Mouse (Mus musculus) embryonic facial prominence, embryonic 13.5 days (tissue): ENCODE data around the gene Nhs. TPM values are rescaled to one million over a fixed set of nuclear protein-coding genes. Genes with fewer than 3 reads are reported as not detected.

Experiments
- ATAC-seq: fragments of 200-750 bp; cut with Nextera tagmentation; 2 replicates; pipeline ENCODE4 v1.8.0; 2017; ENCODE audit warnings: low read depth; ENCODE audit not compliant: insufficient number of reproducible peaks, insufficient read depth, low FRiP score, low TSS enrichment
- H3K27ac ChIP-seq: fragments of 300-500 bp; sonication (generic); 2 replicates; pipeline ENCODE4 v1.5.1; 2015; ENCODE audit warnings: moderate library complexity, mild to moderate bottlenecking, inconsistent platforms
- H3K27me3 ChIP-seq: fragments of 300-500 bp; sonication (generic); 2 replicates; pipeline ENCODE4 v1.6.1; 2015; ENCODE audit warnings: mild to moderate bottlenecking, inconsistent platforms
- H3K36me3 ChIP-seq: fragments of 300-500 bp; sonication (generic); 2 replicates; pipeline ENCODE4 v1.6.1; 2015; ENCODE audit warnings: mild to moderate bottlenecking, inconsistent platforms
- H3K4me1 ChIP-seq: fragments of 300-500 bp; sonication (generic); 2 replicates; pipeline ENCODE4 v1.6.1; 2015; ENCODE audit warnings: inconsistent platforms
- H3K4me2 ChIP-seq: fragments of 300-500 bp; sonication (generic); 2 replicates; pipeline ENCODE4 v1.6.1; 2015; ENCODE audit warnings: moderate library complexity, mild to moderate bottlenecking, inconsistent platforms
- H3K4me3 ChIP-seq: fragments of 300-500 bp; sonication (generic); 2 replicates; pipeline ENCODE4 v1.5.1; 2015; ENCODE audit warnings: mild to moderate bottlenecking, inconsistent platforms
- H3K9ac ChIP-seq: fragments of 300-500 bp; sonication (generic); 2 replicates; pipeline ENCODE4 v1.6.1; 2015; ENCODE audit warnings: mild to moderate bottlenecking, inconsistent platforms
- H3K9me3 ChIP-seq: fragments of 300-500 bp; sonication (generic); 2 replicates; pipeline ENCODE4 v1.6.1; 2016; ENCODE audit warnings: inconsistent platforms
- WGBS: fragments of 180-500 bp; shearing (Covaris S2); methylation state at CpG from one replicate; pipeline ENCODE4 v1.1.7; 2015; ENCODE audit warnings: mixed read lengths; 5-methylcytosine and 5-hydroxymethylcytosine counted together
- polyA plus RNA-seq: library from polyadenylated mRNA; unstranded; fragments of >200 nt; fragmentation: Nextera tagmentation; extraction: Ambion mirVana; gene quantifications from 2 replicates; pipeline ENCODE4 v1.2.1, GENCODE M21; 2015

Gene Nhs
- 3.0 and 3.6 TPM in 2 replicates for polyA plus RNA-seq

- H3K4me2 ChIP-seq = peak within 1 kb of the TSS; percentile 67
- no peaks in the 10 kb centered on the region for H3K9me3 ChIP-seq
- H3K9ac ChIP-seq = peak within 1 kb of the TSS; percentile 73
- H3K27ac ChIP-seq = peak within 1 kb of the TSS; percentile 55
- H3K4me1 ChIP-seq = peaks cover 8% of the 10 kb centered on the region
- H3K27me3 ChIP-seq = peaks cover 47% of the 10 kb centered on the region
- WGBS = 25% methylated on average over 38 of the region's 61 CpGs
- ATAC-seq = peak; percentile 87
- no peaks in the 10 kb centered on the region for H3K36me3 ChIP-seq
- H3K4me3 ChIP-seq = peak within 1 kb of the TSS; percentile 56
Measured at GRCm38 (mm10) chrX:162159637-162160611, at the start of gene Nhs. TSS of gene Nhs (minus strand) at chrX:162159730.

GRCm38 (mm10) chrX:162206350-162206884 lies 46.9 kb upstream of the Nhs start:
- ATAC-seq = no peak

GRCm38 (mm10) chrX:162158743-162159636 lies 540 bp downstream of the Nhs start:
- Histone ChIP-seq H3K4me2 (peak overlapping the region; percentile 67), H3K9ac (peak overlapping the region; percentile 73), H3K27me3 (peaks cover 55% of the 10 kb centered on the region), H3K9me3 (no peaks in the 10 kb centered on the region), H3K4me1 (peaks cover 8% of the 10 kb centered on the region), H3K27ac (peak overlapping the region; percentile 55), H3K36me3 (no peaks in the 10 kb centered on the region), H3K4me3 (peak overlapping the region; percentile 56)
- 18% methylated on average over 64 of the region's 80 CpGs for WGBS
- ATAC-seq = peak; percentile 21; the same call in 1 of the 2 replicates

More at GRCm38 (mm10) chrX:162206350-162206884, 46.9 kb upstream of the Nhs start:
- WGBS = 42% methylated on average over 2 of the region's 2 CpGs
- Histone ChIP-seq H3K36me3 (no peaks in the 10 kb centered on the region), H3K9me3 (no peaks in the 10 kb centered on the region), H3K4me2 (no peak overlapping the region), H3K4me3 (no peak overlapping the region), H3K27me3 (peaks cover 10% of the 10 kb centered on the region), H3K4me1 (no peaks in the 10 kb centered on the region), H3K27ac (no peak overlapping the region), H3K9ac (no peak overlapping the region)

- Histone ChIP-seq H3K4me3 (peak overlapping the region; percentile 56), H3K4me1 (peaks cover 8% of the 10 kb centered on the region), H3K9ac (peak overlapping the region; percentile 73), H3K36me3 (no peaks in the 10 kb centered on the region), H3K27me3 (peaks cover 58% of the 10 kb centered on the region), H3K9me3 (no peaks in the 10 kb centered on the region), H3K4me2 (peak overlapping the region; percentile 67), H3K27ac (no peak overlapping the region)
- no peak for ATAC-seq
- 52% methylated on average over 5 of the region's 5 CpGs for WGBS
Measured at GRCm38 (mm10) chrX:162158142-162158541, 1.4 kb downstream of the Nhs start.

GRCm38 (mm10) chrX:162137807-162138206 lies 21.7 kb downstream of the Nhs start:
- 45% methylated on average over 2 of the region's 2 CpGs for WGBS
- peaks cover 40% of the 10 kb centered on the region for H3K27me3 ChIP-seq

GRCm38 (mm10) chrX:162113257-162113656 lies 46.3 kb downstream of the Nhs start:
- WGBS = 60% methylated on average over 5 of the region's 5 CpGs
- Histone ChIP-seq H3K4me1 (no peaks in the 10 kb centered on the region), H3K27me3 (peaks cover 50% of the 10 kb centered on the region), H3K9ac (no peak overlapping the region), H3K27ac (no peak overlapping the region), H3K9me3 (no peaks in the 10 kb centered on the region), H3K36me3 (no peaks in the 10 kb centered on the region), H3K4me2 (no peak overlapping the region), H3K4me3 (no peak overlapping the region)
- ATAC-seq = no peak

More at GRCm38 (mm10) chrX:162137807-162138206, 21.7 kb downstream of the Nhs start:
- ATAC-seq = no peak
- no peak overlapping the region for H3K4me2 ChIP-seq
- H3K4me3 ChIP-seq = no peak overlapping the region
- H3K9me3 ChIP-seq = no peaks in the 10 kb centered on the region
- no peaks in the 10 kb centered on the region for H3K36me3 ChIP-seq
- no peak overlapping the region for H3K27ac ChIP-seq
- no peak overlapping the region for H3K9ac ChIP-seq
- peaks cover 4% of the 10 kb centered on the region; the same call in 1 of the 2 replicates for H3K4me1 ChIP-seq

GRCm38 (mm10) chrX:162102802-162103434 lies 56.6 kb downstream of the Nhs start:
- 67% methylated on average over 3 of the region's 3 CpGs for WGBS
- no peak overlapping the region for H3K4me2 ChIP-seq
- H3K27me3 ChIP-seq = peaks cover 61% of the 10 kb centered on the region
- H3K27ac ChIP-seq = no peak overlapping the region
- ATAC-seq = no peak
- H3K36me3 ChIP-seq = no peaks in the 10 kb centered on the region
- H3K4me1 ChIP-seq = no peaks in the 10 kb centered on the region
- no peak overlapping the region for H3K4me3 ChIP-seq
- no peaks in the 10 kb centered on the region for H3K9me3 ChIP-seq
- H3K9ac ChIP-seq = no peak overlapping the region

GRCm38 (mm10) chrX:162098364-162098763 lies 61.2 kb downstream of the Nhs start:
- no peak overlapping the region for H3K27ac ChIP-seq
- H3K9ac ChIP-seq = no peak overlapping the region
- no peaks in the 10 kb centered on the region for H3K9me3 ChIP-seq
- no peak for ATAC-seq
- no peaks in the 10 kb centered on the region for H3K4me1 ChIP-seq
- no peaks in the 10 kb centered on the region for H3K36me3 ChIP-seq
- WGBS = 42% methylated on average over 4 of the region's 4 CpGs
- no peak overlapping the region for H3K4me2 ChIP-seq
- H3K27me3 ChIP-seq = peaks cover 58% of the 10 kb centered on the region
- H3K4me3 ChIP-seq = no peak overlapping the region

- Histone ChIP-seq H3K27ac (no peak overlapping the region), H3K36me3 (no peaks in the 10 kb centered on the region), H3K9ac (no peak overlapping the region), H3K4me1 (peaks cover 8% of the 10 kb centered on the region; the same call in 1 of the 2 replicates), H3K4me2 (no peak overlapping the region), H3K4me3 (no peak overlapping the region), H3K9me3 (no peaks in the 10 kb centered on the region), H3K27me3 (peaks cover 50% of the 10 kb centered on the region)
- no peak for ATAC-seq
- WGBS = 77% methylated on average over 4 of the region's 4 CpGs
Measured at GRCm38 (mm10) chrX:162087291-162087690, 72.2 kb downstream of the Nhs start.

- WGBS = 52% methylated on average over 1 of the region's 1 CpGs
- H3K9me3 ChIP-seq = no peaks in the 10 kb centered on the region
- no peak overlapping the region for H3K27ac ChIP-seq
- ATAC-seq = no peak
- no peak overlapping the region for H3K9ac ChIP-seq
- H3K4me1 ChIP-seq = peaks cover 8% of the 10 kb centered on the region; the same call in 1 of the 2 replicates
- H3K36me3 ChIP-seq = no peaks in the 10 kb centered on the region
- H3K27me3 ChIP-seq = peaks cover 54% of the 10 kb centered on the region
- H3K4me2 ChIP-seq = no peak overlapping the region
- no peak overlapping the region for H3K4me3 ChIP-seq
Measured at GRCm38 (mm10) chrX:162085897-162086200, 73.7 kb downstream of the Nhs start.
